Mouse (Mus musculus) forebrain, postnatal 0 days (tissue): ENCODE measurements at regions not wholly inside any gene's neighbourhood (a gene's known extent, or its start where the extent isn't known, plus 50 kb on each side); places are given as distances from the start of the nearest gene placed in this dataset.
A peak's percentile ranks its signal among the peaks of the same experiment; 100 is the strongest.

Experiments
- ATAC-seq: fragments of 200-750 bp; cut with Nextera tagmentation; 2 replicates; pipeline ENCODE4 v1.8.0; 2017; ENCODE audit warnings: mild to moderate bottlenecking, moderate library complexity
- DNase-seq: peaks from one replicate; pipeline ENCODE4 v3.0.0-alpha.2; 2015
- H3K27ac ChIP-seq: fragments of 300-500 bp; sonication (generic); 2 replicates; pipeline ENCODE4 v1.5.1; 2014; ENCODE audit warnings: low read depth, mild to moderate bottlenecking, antibody characterized with exemption, low read length, moderate library complexity, mixed read lengths
- H3K27me3 ChIP-seq: fragments of 300-500 bp; sonication (generic); 2 replicates; pipeline ENCODE4 v1.6.1; 2014; ENCODE audit warnings: mild to moderate bottlenecking, low read length, mixed read lengths; ENCODE audit not compliant: insufficient read depth
- H3K36me3 ChIP-seq: fragments of 300-500 bp; sonication (generic); 2 replicates; pipeline ENCODE4 v1.6.1; 2014; ENCODE audit warnings: mild to moderate bottlenecking, moderate library complexity; ENCODE audit not compliant: insufficient read depth
- H3K4me1 ChIP-seq: fragments of 300-500 bp; sonication (generic); 2 replicates; pipeline ENCODE4 v1.6.1; 2014; ENCODE audit warnings: antibody characterized with exemption; ENCODE audit not compliant: insufficient read depth
- H3K4me2 ChIP-seq: fragments of 300-500 bp; sonication (generic); 2 replicates; pipeline ENCODE4 v1.6.1; 2014; ENCODE audit warnings: low read depth, mild to moderate bottlenecking, moderate library complexity
- H3K4me3 ChIP-seq: fragments of 300-500 bp; sonication (generic); 2 replicates; pipeline ENCODE4 v1.5.1; 2014; ENCODE audit warnings: low read depth, low read length, mixed read lengths
- H3K9ac ChIP-seq: fragments of 300-500 bp; sonication (generic); 2 replicates; pipeline ENCODE4 v1.6.1; 2014; ENCODE audit warnings: mild to moderate bottlenecking
- H3K9me3 ChIP-seq: fragments of 300-500 bp; sonication (generic); 2 replicates; pipeline ENCODE4 v1.6.1; 2016; ENCODE audit warnings: low read length
- CTCF ChIP-seq: sonication (generic); IDR thresholded peaks from 2 replicates; pipeline ENCODE4 v1.5.1; 2016; ENCODE audit warnings: antibody characterized with exemption, control low read depth, low read depth
- WGBS: fragments of 180-500 bp; shearing (Covaris S2); extraction: QIAGEN DNeasy Blood & Tissue Kit; methylation state at CpG from one replicate; pipeline ENCODE4 v1.1.7; 2014; 5-methylcytosine and 5-hydroxymethylcytosine counted together

- Histone ChIP-seq H3K4me1 (no peaks in the 10 kb centered on the region), H3K4me2 (no peak overlapping the region), H3K4me3 (no peak overlapping the region), H3K9ac (no peak overlapping the region), H3K27me3 (peaks cover 3% of the 10 kb centered on the region; the same call in 1 of the 2 replicates), H3K9me3 (no peaks in the 10 kb centered on the region), H3K27ac (no peak overlapping the region), H3K36me3 (no peaks in the 10 kb centered on the region)
- TF ChIP-seq CTCF, result no peak
- 12% methylated on average over 14 of the region's 14 CpGs for WGBS
- DNase-seq, result no peak
- no peak for ATAC-seq
Measured at GRCm38 (mm10) chr15:90819949-90820655, 140.9 kb upstream of the Cpne8 start.

- peaks cover 2% of the 10 kb centered on the region; the same call in 1 of the 2 replicates for H3K27me3 ChIP-seq
- DNase-seq, result no peak
- no peaks in the 10 kb centered on the region for H3K36me3 ChIP-seq
- H3K4me2 ChIP-seq, result no peak overlapping the region
- H3K9me3 ChIP-seq, result no peaks in the 10 kb centered on the region
- no peak overlapping the region for H3K27ac ChIP-seq
- no peaks in the 10 kb centered on the region for H3K4me1 ChIP-seq
- H3K9ac ChIP-seq, result no peak overlapping the region
- no peak for TF ChIP-seq CTCF
- no peak for ATAC-seq
- WGBS, result 88% methylated on average over 4 of the region's 4 CpGs
- no peak overlapping the region for H3K4me3 ChIP-seq
Measured at GRCm38 (mm10) chr15:90818161-90818560, 138.9 kb upstream of the Cpne8 start.

GRCm38 (mm10) chr15:90813907-90814306 lies 134.7 kb upstream of the Cpne8 start:
- no peaks in the 10 kb centered on the region for H3K9me3 ChIP-seq
- H3K9ac ChIP-seq, result no peak overlapping the region
- H3K4me1 ChIP-seq, result no peaks in the 10 kb centered on the region
- H3K4me3 ChIP-seq, result no peak overlapping the region
- no peaks in the 10 kb centered on the region for H3K27me3 ChIP-seq
- no peaks in the 10 kb centered on the region for H3K36me3 ChIP-seq
- no peak overlapping the region for H3K27ac ChIP-seq
- DNase-seq (no peak), ATAC-seq (no peak)
- 63% methylated on average over 5 of the region's 5 CpGs for WGBS
- TF ChIP-seq CTCF, result no peak
- H3K4me2 ChIP-seq, result no peak overlapping the region

GRCm38 (mm10) chr15:90810341-90810740 lies 131.1 kb upstream of the Cpne8 start:
- Histone ChIP-seq H3K27me3 (no peaks in the 10 kb centered on the region), H3K4me3 (no peak overlapping the region), H3K9ac (no peak overlapping the region), H3K9me3 (no peaks in the 10 kb centered on the region), H3K36me3 (no peaks in the 10 kb centered on the region), H3K4me2 (no peak overlapping the region), H3K27ac (no peak overlapping the region), H3K4me1 (no peaks in the 10 kb centered on the region)
- ATAC-seq (no peak), DNase-seq (no peak)
- 85% methylated on average over 3 of the region's 3 CpGs for WGBS
- no peak for TF ChIP-seq CTCF

GRCm38 (mm10) chr15:90808236-90808635 lies 129.0 kb upstream of the Cpne8 start:
- H3K4me2 ChIP-seq, result no peak overlapping the region
- no peak overlapping the region for H3K9ac ChIP-seq
- H3K27me3 ChIP-seq, result no peaks in the 10 kb centered on the region
- no peak for ATAC-seq
- DNase-seq, result no peak
- no peaks in the 10 kb centered on the region for H3K4me1 ChIP-seq
- no peak for TF ChIP-seq CTCF
- H3K4me3 ChIP-seq, result no peak overlapping the region
- H3K36me3 ChIP-seq, result no peaks in the 10 kb centered on the region
- no peak overlapping the region for H3K27ac ChIP-seq
- WGBS, result 54% methylated on average over 6 of the region's 6 CpGs
- no peaks in the 10 kb centered on the region for H3K9me3 ChIP-seq

GRCm38 (mm10) chr15:90798056-90798455 lies 118.8 kb upstream of the Cpne8 start:
- no peak for TF ChIP-seq CTCF
- H3K4me3 ChIP-seq, result no peak overlapping the region
- H3K4me2 ChIP-seq, result no peak overlapping the region
- DNase-seq (no peak), ATAC-seq (no peak)
- H3K36me3 ChIP-seq, result no peaks in the 10 kb centered on the region
- H3K27me3 ChIP-seq, result no peaks in the 10 kb centered on the region
- no peaks in the 10 kb centered on the region for H3K4me1 ChIP-seq
- no peak overlapping the region for H3K27ac ChIP-seq
- WGBS, result 67% methylated on average over 7 of the region's 8 CpGs
- H3K9me3 ChIP-seq, result no peaks in the 10 kb centered on the region
- H3K9ac ChIP-seq, result no peak overlapping the region

- Histone ChIP-seq H3K4me2 (no peak overlapping the region), H3K27me3 (no peaks in the 10 kb centered on the region), H3K4me3 (no peak overlapping the region), H3K9ac (no peak overlapping the region), H3K27ac (no peak overlapping the region), H3K4me1 (no peaks in the 10 kb centered on the region), H3K9me3 (no peaks in the 10 kb centered on the region), H3K36me3 (no peaks in the 10 kb centered on the region)
- ATAC-seq, result peak; percentile 20; the same call in 1 of the 2 replicates
- TF ChIP-seq CTCF, result no peak
- 74% methylated on average over 5 of the region's 5 CpGs for WGBS
- DNase-seq, result no peak
Measured at GRCm38 (mm10) chr15:90789941-90790340, 110.7 kb upstream of the Cpne8 start.
